Mouse (Mus musculus): Measurements from ENCODE around the gene Gm10717.
A peak's percentile ranks its signal among the peaks of the same experiment; 100 is the strongest.
"Not testable (repeated sequence)": the region's sequence is repeated elsewhere in the genome, so short reads cannot be mapped to it uniquely, and the experiment has no call there.

The Gm10717 gene

DNA sequence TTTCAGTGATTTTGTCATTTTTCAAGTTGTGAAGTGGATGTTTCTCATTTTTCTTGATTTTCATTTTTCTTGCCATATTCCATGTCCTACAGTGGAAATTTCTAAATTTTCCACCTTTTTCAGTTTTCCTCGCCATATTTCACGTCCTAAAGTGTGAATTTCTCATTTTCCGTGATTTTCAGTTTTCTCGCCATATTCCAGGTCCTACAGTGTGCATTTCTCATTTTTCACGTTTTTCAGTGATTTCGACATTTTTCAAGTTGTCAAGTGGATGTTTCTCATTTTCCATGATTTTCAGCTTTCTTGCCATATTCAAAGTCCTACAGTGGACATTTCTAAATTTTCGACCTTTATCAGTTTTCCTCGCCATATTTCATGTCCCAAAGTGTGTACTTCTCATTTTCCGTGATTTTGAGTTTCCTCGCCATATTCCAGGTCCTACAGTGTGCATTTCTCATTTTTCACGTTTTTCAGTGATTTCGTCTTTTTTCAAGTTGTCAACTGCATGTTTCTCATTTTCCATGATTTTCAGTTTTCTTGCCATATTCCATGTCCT is at the start of gene Gm10717:
TSS of gene Gm10717 (plus strand) at position 506 of the 556 bp plus-strand sequence.
- DNase-seq (ENCODE audit: inconsistent ontology term) = not testable (repeated sequence)

DNA sequence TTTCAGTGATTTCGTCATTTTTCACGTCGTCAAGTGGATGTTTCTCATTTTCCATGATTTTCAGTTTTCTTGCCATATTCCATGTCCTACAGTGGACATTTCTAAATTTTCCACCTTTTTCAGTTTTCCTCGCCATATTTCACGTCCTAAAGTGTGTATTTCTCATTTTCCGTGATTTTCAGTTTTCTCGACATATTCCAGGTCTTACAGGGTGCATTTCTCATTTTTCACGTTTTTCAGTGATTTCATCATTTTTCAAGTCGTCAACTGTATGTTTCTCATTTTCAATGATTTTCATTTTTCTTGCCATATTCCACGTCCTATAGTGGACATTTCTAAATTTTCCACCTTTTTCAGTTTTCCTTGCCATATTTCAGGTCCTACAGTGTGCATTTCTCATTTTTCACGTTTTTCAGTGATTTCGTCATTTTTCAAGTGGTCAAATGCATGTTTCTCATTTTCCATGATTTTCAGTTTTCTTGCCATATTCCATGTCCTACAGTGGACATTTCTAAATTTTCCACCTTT is 24.7 kb upstream of the Gm10717 start, which contains the start of gene Gm10722:
TSS of gene Gm10722 (plus strand) at position 478 of the 528 bp plus-strand sequence.
- DNase-seq (ENCODE audit: inconsistent ontology term) = peak; percentile 78

DNA sequence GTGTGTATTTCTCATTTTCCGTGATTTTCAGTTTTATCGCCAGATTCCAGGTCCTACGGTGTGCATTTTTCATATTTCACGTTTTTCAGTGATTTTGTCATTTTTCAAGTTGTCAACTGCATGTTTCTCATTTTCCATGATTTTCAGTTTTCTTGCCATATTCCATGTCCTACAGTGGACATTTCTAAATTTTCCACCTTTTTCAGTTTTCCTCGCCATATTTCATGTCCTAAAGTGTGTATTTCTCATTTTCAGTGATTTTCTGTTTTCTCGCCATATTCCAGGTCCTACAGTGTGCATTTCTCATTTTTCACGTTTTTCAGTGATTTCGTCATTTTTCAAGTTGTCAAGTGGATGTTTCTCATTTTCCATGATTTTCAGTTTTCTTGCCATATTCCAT is 24.2 kb upstream of the Gm10717 start:
- not testable (repeated sequence) for DNase-seq (ENCODE audit: inconsistent ontology term)

DNA sequence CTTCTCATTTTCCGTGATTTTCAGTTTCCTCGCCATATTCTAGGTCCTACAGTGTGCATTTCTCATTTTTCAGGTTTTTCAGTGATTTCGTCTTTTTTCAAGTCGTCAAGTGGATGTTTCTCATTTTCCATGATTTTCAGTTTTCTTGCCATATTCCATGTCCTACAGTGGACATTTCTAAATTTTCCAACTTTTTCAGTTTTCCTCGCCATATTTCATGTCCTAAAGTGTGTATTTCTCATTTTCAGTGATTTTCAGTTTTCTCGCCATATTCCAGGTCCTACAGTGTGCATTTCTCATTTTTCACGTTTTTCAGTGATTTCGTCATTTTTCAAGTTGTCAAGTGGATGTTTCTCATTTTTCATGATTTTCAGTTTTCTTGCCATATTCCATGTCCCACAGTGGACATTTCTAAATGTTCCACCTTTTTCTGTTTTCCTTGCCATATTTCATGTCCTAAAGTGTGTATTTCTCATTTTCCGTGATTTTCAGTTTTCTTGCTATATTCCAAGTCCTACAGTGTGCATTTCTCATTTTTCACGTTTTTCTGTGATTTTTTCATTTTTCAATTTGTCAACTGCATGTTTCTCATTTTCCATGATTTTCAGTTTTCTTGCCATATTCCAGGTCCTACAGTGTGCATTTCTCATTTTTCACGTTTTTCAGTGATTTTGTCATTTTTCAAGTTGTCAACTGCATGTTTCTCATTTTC is 23.1 kb upstream of the Gm10717 start:
- DNase-seq (ENCODE audit: inconsistent ontology term) = peak; percentile 74

DNA sequence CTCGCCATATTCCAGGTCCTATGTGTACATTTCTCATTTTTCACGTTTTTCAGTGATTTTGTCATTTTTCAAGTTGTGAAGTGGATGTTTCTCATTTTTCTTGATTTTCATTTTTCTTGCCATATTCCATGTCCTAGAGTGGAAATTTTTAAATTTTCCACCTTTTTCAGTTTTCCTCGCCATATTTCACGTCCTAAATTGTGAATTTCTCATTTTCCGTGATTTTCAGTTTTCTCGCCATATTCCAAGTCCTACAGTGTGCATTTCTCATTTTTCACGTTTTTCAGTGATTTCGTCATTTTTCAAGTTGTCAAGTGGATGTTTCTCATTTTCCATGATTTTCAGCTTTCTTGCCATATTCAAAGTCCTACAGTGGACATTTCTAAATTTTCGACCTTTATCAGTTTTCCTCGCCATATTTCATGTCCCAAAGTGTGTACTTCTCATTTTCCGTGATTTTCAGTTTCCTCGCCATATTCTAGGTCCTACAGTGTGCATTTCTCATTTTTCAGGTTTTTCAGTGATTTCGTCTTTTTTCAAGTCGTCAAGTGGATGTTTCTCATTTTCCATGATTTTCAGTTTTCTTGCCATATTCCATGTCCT is 22.3 kb upstream of the Gm10717 start, which contains the start of gene Gm11168:
TSS of gene Gm11168 (plus strand) at position 553 of the 603 bp plus-strand sequence.
- DNase-seq (ENCODE audit: inconsistent ontology term) = not testable (repeated sequence)

DNA sequence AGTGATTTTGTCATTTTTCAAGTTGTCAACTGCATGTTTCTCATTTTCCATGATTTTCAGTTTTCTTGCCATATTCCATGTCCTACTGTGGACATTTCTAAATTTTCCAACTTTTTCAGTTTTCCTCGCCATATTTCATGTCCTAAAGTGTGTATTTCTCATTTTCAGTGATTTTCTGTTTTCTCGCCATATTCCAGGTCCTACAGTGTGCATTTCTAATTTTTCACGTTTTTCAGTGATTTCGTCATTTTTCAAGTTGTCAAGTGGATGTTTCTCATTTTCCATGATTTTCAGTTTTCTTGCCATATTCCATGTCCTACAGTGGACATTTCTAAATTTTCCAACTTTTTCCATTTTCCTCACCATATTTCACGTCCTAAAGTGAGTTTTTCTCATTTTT is 19.0 kb upstream of the Gm10717 start:
- DNase-seq (ENCODE audit: inconsistent ontology term) = not testable (repeated sequence)

DNA sequence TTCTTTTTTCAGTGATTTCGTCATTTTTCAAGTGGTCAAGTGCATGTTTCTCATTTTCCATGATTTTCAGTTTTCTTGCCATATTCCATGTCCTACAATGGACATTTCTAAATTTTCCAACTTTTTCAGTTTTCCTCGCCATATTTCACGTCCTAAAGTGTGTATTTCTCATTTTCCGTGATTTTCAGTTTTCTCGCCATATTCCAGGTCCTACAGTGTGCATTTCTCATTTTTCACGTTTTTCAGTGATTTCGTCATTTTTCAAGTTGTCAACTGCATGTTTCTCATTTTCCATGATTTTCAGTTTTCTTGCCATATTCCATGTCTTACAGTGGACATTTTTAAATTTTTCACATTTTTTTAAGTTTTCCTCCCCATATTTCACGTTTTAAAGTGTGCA is 18.6 kb upstream of the Gm10717 start:
- not testable (repeated sequence) for DNase-seq (ENCODE audit: inconsistent ontology term)

DNA sequence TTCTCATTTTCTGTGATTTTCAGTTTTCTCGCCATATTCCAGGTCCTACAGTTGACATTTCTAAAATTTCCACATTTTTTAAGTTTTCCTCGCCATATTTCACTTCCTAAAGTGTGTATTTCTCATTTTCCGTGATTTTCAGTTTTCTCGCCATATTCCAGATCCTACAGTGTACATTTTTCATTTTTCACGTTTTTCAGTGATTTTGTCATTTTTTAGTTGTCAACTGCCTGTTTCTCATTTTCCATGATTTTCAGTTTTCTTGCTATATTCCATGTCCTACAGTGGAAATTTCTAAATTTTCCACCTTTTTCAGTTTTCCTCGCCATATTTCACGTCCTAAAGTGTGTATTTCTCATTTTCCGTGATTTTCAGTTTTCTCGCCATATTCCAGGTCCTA is 17.9 kb upstream of the Gm10717 start:
- peak; percentile 43 for DNase-seq (ENCODE audit: inconsistent ontology term)

DNA sequence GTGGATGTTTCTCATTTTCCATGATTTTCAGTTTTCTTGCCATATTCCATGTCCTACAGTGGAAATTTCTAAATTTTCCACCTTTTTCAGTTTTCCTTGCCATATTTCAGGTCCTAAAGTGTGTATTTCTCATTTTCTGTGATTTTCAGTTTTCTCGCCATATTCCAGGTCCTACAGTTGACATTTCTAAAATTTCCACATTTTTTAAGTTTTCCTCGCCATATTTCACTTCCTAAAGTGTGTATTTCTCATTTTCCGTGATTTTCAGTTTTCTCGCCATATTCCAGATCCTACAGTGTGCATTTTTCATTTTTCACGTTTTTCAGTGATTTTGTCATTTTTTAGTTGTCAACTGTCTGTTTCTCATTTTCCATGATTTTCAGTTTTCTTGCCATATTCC is 15.9 kb upstream of the Gm10717 start:
- DNase-seq (ENCODE audit: inconsistent ontology term) = not testable (repeated sequence)

DNA sequence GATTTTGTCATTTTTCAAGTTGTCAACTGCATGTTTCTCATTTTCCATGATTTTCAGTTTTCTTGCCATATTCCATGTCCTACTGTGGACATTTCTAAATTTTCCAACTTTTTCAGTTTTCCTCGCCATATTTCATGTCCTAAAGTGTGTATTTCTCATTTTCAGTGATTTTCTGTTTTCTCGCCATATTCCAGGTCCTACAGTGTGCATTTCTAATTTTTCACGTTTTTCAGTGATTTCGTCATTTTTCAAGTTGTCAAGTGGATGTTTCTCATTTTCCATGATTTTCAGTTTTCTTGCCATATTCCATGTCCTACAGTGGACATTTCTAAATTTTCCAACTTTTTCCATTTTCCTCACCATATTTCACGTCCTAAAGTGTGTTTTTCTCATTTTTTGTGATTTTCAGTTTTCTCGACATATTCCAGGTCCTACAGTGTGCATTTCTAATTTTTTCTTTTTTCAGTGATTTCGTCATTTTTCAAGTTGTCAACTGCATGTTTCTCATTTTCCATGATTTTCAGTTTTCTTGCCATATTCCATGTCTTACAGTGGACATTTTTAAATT is 13.1 kb upstream of the Gm10717 start:
- DNase-seq (ENCODE audit: inconsistent ontology term) = not testable (repeated sequence)

DNA sequence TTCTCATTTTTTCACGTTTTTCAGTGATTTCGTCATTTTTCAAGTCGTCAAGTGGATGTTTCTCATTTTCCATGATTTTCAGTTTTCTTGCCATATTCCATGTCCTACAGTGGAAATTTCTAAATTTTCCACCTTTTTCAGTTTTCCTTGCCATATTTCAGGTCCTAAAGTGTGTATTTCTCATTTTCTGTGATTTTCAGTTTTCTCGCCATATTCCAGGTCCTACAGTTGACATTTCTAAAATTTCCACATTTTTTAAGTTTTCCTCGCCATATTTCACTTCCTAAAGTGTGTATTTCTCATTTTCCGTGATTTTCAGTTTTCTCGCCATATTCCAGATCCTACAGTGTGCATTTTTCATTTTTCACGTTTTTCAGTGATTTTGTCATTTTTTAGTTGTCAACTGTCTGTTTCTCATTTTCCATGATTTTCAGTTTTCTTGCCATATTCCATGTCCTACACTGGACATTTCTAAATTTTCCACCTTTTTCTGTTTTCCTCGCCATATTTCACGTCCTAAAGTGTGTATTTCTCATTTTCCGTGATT is 12.4 kb upstream of the Gm10717 start, which contains the start of gene Gm10721:
TSS of gene Gm10721 (plus strand) at position 408 of the 547 bp plus-strand sequence.
- not testable (repeated sequence) for DNase-seq (ENCODE audit: inconsistent ontology term)

DNA sequence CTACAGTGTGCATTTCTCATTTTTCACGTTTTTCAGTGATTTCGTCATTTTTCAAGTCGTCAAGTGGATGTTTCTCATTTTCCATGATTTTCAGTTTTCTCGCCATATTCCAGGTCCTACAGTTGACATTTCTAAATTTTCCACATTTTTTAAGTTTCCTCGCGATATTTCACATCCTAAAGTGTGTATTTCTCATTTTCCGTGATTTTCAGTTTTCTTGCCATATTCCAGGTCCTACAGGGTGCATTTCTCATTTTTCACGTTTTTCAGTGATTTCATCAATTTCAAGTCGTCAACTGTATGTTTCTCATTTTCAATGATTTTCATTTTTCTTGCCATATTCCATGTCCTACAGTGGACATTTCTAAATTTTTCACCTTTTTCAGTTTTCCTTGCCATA is 9.9 kb upstream of the Gm10717 start, which contains the start of gene Gm10720:
TSS of gene Gm10720 (plus strand) at position 301 of the 400 bp plus-strand sequence.
- DNase-seq (ENCODE audit: inconsistent ontology term) = not testable (repeated sequence)

DNA sequence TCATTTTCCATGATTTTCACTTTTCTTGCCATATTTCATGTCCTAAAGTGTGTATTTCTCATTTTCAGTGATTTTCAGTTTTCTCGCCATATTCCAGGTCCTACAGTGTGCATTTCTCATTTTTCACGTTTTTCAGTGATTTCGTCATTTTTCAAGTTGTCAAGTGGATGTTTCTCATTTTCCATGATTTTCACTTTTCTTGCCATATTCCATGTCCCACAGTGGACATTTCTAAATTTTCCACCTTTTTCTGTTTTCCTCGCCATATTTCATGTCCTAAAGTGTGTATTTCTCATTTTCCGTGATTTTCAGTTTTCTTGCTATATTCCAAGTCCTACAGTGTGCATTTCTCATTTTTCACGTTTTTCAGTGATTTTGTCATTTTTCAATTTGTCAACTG is 9.3 kb upstream of the Gm10717 start:
- not testable (repeated sequence) for DNase-seq (ENCODE audit: inconsistent ontology term)

DNA sequence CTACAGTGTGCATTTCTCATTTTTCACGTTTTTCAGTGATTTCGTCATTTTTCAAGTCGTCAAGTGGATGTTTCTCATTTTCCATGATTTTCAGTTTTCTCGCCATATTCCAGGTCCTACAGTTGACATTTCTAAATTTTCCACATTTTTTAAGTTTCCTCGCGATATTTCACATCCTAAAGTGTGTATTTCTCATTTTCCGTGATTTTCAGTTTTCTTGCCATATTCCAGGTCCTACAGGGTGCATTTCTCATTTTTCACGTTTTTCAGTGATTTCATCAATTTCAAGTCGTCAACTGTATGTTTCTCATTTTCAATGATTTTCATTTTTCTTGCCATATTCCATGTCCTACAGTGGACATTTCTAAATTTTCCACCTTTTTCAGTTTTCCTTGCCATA is 8.1 kb upstream of the Gm10717 start, which contains the start of gene Gm10719:
TSS of gene Gm10719 (plus strand) at position 301 of the 400 bp plus-strand sequence.
- DNase-seq (ENCODE audit: inconsistent ontology term) = not testable (repeated sequence)

DNA sequence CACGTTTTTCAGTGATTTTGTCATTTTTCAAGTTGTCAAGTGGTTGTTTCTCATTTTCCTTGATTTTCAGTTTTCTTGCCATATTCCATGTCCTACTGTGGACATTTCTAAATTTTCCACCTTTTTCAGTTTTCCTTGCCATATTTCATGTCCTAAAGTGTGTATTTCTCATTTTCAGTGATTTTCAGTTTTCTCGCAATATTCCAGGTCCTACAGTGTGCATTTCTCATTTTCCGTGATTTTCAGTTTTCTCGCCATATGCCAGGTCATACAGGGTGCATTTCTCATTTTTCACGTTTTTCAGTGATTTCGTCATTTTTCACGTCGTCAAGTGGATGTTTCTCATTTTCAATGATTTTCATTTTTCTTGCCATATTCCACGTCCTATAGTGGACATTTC is 6.3 kb upstream of the Gm10717 start:
- DNase-seq (ENCODE audit: inconsistent ontology term) = not testable (repeated sequence)

DNA sequence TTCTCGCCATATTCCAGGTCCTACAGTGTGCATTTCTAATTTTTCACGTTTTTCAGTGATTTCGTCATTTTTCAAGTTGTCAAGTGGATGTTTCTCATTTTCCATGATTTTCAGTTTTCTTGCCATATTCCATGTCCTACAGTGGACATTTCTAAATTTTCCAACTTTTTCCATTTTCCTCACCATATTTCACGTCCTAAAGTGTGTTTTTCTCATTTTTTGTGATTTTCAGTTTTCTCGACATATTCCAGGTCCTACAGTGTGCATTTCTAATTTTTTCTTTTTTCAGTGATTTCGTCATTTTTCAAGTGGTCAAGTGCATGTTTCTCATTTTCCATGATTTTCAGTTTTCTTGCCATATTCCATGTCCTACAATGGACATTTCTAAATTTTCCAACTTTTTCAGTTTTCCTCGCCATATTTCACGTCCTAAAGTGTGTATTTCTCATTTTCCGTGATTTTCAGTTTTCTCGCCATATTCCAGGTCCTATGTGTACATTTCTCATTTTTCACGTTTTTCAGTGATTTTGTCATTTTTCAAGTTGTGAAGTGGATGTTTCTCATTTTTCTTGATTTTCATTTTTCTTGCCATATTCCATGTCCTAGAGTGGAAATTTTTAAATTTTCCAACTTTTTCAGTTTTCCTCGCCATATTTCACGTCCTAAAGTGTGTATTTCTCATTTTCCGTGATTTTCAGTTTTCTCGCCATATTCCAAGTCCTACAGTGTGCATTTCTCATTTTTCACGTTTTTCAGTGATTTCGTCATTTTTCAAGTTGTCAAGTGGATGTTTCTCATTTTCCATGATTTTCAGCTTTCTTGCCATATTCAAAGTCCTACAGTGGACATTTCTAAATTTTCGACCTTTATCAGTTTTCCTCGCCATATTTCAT is 5.1 kb upstream of the Gm10717 start:
- not testable (repeated sequence) for DNase-seq (ENCODE audit: inconsistent ontology term)

DNA sequence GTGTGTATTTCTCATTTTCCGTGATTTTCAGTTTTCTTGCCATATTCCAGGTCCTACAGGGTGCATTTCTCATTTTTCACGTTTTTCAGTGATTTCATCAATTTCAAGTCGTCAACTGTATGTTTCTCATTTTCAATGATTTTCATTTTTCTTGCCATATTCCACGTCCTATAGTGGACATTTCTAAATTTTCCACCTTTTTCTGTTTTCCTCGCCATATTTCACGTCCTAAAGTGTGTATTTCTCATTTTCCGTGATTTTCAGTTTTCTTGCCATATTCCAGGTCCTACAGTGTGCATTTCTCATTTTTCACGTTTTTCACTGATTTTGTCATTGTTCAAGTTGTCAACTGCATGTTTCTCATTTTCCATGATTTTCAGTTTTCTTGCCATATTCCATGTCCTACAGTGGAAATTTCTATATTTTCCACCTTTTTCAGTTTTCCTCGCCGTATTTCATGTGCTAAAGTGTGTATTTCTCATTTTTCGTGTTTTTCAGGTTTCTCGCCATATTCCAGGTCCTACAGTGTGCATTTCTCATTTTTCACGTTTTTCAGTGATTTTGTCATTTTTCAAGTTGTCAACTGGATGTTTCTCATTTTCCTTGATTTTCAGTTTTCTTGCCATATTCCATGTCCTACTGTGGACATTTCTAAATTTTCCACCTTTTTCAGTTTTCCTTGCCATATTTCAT is 2.8 kb upstream of the Gm10717 start:
- DNase-seq (ENCODE audit: inconsistent ontology term) = peak; percentile 55

DNA sequence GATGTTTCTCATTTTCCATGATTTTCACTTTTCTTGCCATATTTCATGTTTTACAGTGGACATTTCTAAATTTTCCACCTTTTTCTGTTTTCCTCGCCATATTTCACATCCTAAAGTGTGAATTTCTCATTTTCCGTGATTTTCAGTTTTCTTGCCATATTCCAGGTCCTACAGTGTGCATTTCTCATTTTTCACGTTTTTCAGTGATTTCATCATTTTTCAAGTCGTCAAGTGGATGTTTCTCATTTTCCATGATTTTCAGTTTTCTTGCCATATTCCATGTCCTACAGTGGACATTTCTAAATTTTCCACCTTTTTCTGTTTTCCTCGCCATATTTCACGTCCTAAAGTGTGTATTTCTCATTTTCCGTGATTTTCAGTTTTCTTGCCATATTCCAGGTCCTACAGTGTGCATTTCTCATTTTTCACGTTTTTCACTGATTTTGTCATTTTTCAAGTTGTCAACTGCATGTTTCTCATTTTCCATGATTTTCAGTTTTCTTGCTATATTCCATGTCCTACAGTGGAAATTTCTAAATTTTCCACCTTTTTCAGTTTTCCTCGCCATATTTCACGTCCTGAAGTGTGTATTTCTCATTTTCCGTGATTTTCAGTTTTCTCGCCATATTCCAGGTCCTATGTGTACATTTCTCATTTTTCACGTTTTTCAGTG is 1.8 kb upstream of the Gm10717 start, which contains the start of gene Gm10718:
TSS of gene Gm10718 (plus strand) at position 236 of the 673 bp plus-strand sequence.
- DNase-seq (ENCODE audit: inconsistent ontology term) = not testable (repeated sequence)

DNA sequence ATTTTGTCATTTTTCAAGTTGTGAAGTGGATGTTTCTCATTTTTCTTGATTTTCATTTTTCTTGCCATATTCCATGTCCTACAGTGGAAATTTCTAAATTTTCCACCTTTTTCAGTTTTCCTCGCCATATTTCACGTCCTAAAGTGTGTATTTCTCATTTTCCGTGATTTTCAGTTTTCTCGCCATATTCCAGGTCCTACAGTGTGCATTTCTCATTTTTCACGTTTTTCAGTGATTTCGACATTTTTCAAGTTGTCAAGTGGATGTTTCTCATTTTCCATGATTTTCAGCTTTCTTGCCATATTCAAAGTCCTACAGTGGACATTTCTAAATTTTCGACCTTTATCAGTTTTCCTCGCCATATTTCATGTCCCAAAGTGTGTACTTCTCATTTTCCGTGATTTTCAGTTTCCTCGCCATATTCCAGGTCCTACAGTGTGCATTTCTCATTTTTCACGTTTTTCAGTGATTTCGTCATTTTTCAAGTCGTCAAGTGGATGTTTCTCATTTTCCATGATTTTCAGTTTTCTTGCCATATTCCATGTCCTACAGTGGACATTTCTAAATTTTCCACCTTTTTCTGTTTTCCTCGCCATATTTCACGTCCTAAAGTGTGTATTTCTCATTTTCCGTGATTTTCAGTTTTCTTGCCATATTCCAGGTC is 1.1 kb upstream of the Gm10717 start:
- DNase-seq (ENCODE audit: inconsistent ontology term) = not testable (repeated sequence)
